Mouse (Mus musculus): ENCODE measurements around the gene Inpp4b.

DNA sequence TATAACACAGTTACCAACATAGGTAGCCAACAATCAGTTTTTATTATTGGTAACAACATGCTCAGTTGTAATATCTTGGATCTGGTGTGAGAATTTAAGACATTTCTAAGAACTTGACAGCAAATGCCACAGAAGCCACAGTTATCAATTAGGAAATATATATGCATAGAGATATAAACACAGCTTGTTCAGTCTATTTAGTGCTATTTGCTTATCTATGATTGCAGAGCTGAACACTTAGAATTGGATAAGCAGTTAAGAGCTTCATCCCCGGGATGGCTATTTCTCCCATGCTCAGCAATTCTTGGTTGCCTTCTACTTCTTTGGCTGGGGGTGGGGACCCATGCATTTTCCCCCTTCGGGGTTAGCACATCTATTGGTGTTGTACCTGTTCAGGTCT is 112.5 kb downstream of the Inpp4b start:
- TF ChIP-seq CTCF (IDR thresholded peaks at IDR 0.05; ENCODE audit: insufficient read depth, low read depth, low read length) (no peak), POLR2A (IDR thresholded peaks at IDR 0.05; ENCODE audit: insufficient read depth, low read depth, low read length) (no peak)

Data from olfactory bulb, adult 2 months (tissue).